ENCODE assay signal across 8 mouse cellular contexts in the genomic region with DNA sequence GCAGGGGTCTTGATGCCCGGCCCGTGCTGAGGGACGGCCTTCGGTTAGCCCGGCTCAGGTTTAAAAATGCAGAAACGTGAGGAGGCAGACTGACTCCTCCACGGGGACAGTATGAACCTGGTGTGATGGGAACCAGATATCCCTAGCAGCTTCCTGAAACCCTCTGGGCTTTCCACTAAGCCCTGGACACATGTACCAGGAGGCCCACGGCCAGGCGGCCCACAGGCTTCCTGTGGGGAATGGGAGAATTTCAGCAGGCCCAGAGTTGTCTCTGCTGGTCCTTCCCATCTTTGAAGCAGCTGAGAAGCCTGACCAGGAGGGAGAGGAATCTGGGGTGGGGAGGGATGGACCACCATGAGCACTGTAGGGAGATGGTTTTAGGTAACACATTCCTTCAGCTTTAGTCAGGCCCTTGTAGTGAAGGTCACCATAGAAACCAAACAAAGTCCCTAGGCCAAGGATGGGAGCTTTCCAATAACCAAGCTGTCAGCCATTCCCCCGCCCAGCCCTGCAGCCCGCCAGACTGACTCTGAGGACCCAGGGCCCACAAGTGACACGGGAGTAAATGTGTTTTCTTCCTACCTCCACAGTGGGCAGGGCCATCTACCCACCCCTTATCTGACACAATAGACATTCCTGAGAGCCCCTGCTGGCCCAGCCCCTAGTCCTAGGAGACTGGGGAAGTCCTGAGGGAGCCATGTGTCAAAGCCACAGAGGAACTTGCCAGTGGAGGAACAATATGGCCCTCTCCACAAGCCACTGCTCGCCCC.
DNase-seq lines count a peak whose midpoint lies in the region; ATAC-seq and TF ChIP-seq lines count a peak whose summit lies in the region.

No protein-coding gene starts in this region.

- TF ChIP-seq CTCF in cerebellum, adult 2 months (IDR thresholded peaks at IDR 0.05; ENCODE audit: borderline replicate concordance, insufficient read depth, low read depth, low read length) = no peak
- TF ChIP-seq CTCF in heart, postnatal 0 days (IDR thresholded peaks at IDR 0.05; ENCODE audit: low read depth) = no peak
- TF ChIP-seq CTCF in lung, embryonic 14.5 days (IDR thresholded peaks at IDR 0.05; ENCODE audit: low read depth) = no peak

- ATAC-seq in heart, postnatal 0 days (ENCODE audit: insufficient read depth, low read depth) = peak; percentile 43
- ATAC-seq in lung, embryonic 14.5 days (ENCODE audit: insufficient read depth) = peak; percentile 66; the same call in 1 of the 2 replicates
- ATAC-seq in monocyte, adult 5-6 weeks (replicated peaks; ENCODE audit: insufficient number of reproducible peaks, low FRiP score, low TSS enrichment, poor library complexity, severe bottlenecking) = no peak
- ATAC-seq in forebrain, embryonic 15.5 days (replicated peaks) = no peak

- no peak overlapping the region for H3K27ac ChIP-seq in cerebellum, adult 2 months (ENCODE audit: insufficient read depth, low read length)
- peak overlapping the region; percentile 66 for H3K27ac ChIP-seq in embryonic facial prominence, embryonic 10.5 days (replicated peaks)
- H3K27ac ChIP-seq in heart, postnatal 0 days (ENCODE audit: low read depth) = peak overlapping the region; percentile 75
- H3K27ac ChIP-seq in lung, embryonic 14.5 days (ENCODE audit: low read depth) = peak overlapping the region; percentile 54; the same call in 1 of the 2 replicates
- no peak overlapping the region for H3K27ac ChIP-seq in forebrain, embryonic 15.5 days (replicated peaks)

- 80% methylated on average over 13 of the region's 13 CpGs for WGBS in cerebellum, adult 2 months
- 38% methylated on average over 13 of the region's 13 CpGs for WGBS in embryonic facial prominence, embryonic 10.5 days
- WGBS in heart, postnatal 0 days = 49% methylated on average over 13 of the region's 13 CpGs
- 45% methylated on average over 13 of the region's 13 CpGs for WGBS in lung, embryonic 14.5 days
- 67% methylated on average over 13 of the region's 13 CpGs for WGBS in forebrain, embryonic 15.5 days

- no peaks in the 10 kb centered on the region for H3K27me3 ChIP-seq in cerebellum, adult 2 months (ENCODE audit: control insufficient read depth, insufficient read depth, low read length)
- H3K27me3 ChIP-seq in embryonic facial prominence, embryonic 10.5 days (replicated peaks; ENCODE audit: low read depth, poor library complexity, severe bottlenecking) = no peaks in the 10 kb centered on the region
- H3K27me3 ChIP-seq in heart, postnatal 0 days (ENCODE audit: control insufficient read depth, insufficient read depth, low read length) = no peaks in the 10 kb centered on the region
- H3K27me3 ChIP-seq in lung, embryonic 14.5 days (ENCODE audit: insufficient read depth, low read length) = no peaks in the 10 kb centered on the region
- H3K27me3 ChIP-seq in forebrain, embryonic 15.5 days = no peaks in the 10 kb centered on the region

- no peaks in the 10 kb centered on the region for H3K9me3 ChIP-seq in embryonic facial prominence, embryonic 10.5 days
- H3K9me3 ChIP-seq in heart, postnatal 0 days (replicated peaks; ENCODE audit: control insufficient read depth, low read length) = no peaks in the 10 kb centered on the region
- no peaks in the 10 kb centered on the region for H3K9me3 ChIP-seq in lung, embryonic 14.5 days (ENCODE audit: low read depth, low read length)
- H3K9me3 ChIP-seq in forebrain, embryonic 15.5 days = no peaks in the 10 kb centered on the region

- H3K9ac ChIP-seq in heart, postnatal 0 days (replicated peaks; ENCODE audit: low read depth, low read length) = no peak overlapping the region
- peak overlapping the region; percentile 9; the same call in 1 of the 2 replicates for H3K9ac ChIP-seq in lung, embryonic 14.5 days
- H3K9ac ChIP-seq in forebrain, embryonic 15.5 days (replicated peaks) = no peak overlapping the region

- no peak for TF ChIP-seq EP300 in heart, postnatal 0 days (IDR thresholded peaks at IDR 0.05; ENCODE audit: low read depth)

- H3K36me3 ChIP-seq in embryonic facial prominence, embryonic 10.5 days (replicated peaks) = no peaks in the 10 kb centered on the region
- H3K36me3 ChIP-seq in heart, postnatal 0 days (replicated peaks; ENCODE audit: control insufficient read depth, insufficient read depth, low read length) = no peaks in the 10 kb centered on the region
- no peaks in the 10 kb centered on the region for H3K36me3 ChIP-seq in lung, embryonic 14.5 days (ENCODE audit: insufficient read depth)
- no peaks in the 10 kb centered on the region for H3K36me3 ChIP-seq in forebrain, embryonic 15.5 days

- H3K4me1 ChIP-seq in cerebellum, adult 2 months (ENCODE audit: control insufficient read depth, insufficient read depth, low read length) = peaks cover 24% of the 10 kb centered on the region
- peaks cover 81% of the 10 kb centered on the region for H3K4me1 ChIP-seq in embryonic facial prominence, embryonic 10.5 days
- peaks cover 19% of the 10 kb centered on the region for H3K4me1 ChIP-seq in heart, postnatal 0 days (ENCODE audit: control insufficient read depth, insufficient read depth)
- H3K4me1 ChIP-seq in lung, embryonic 14.5 days (ENCODE audit: insufficient read depth) = peaks cover 21% of the 10 kb centered on the region
- H3K4me1 ChIP-seq in forebrain, embryonic 15.5 days = peaks cover 7% of the 10 kb centered on the region; the same call in 1 of the 2 replicates

- no peak for TF ChIP-seq POLR2A in cerebellum, adult 2 months (IDR thresholded peaks at IDR 0.05; ENCODE audit: borderline replicate concordance, insufficient read depth, low read length)

- H3K4me3 ChIP-seq in cerebellum, adult 2 months (replicated peaks; ENCODE audit: insufficient read depth, low read depth, low read length) = no peak overlapping the region
- peak overlapping the region; percentile 23; the same call in 1 of the 2 replicates for H3K4me3 ChIP-seq in embryonic facial prominence, embryonic 10.5 days
- no peak overlapping the region for H3K4me3 ChIP-seq in heart, postnatal 0 days (ENCODE audit: low read depth, low read length)
- no peak overlapping the region for H3K4me3 ChIP-seq in lung, embryonic 14.5 days (ENCODE audit: low read depth, low read length)
- H3K4me3 ChIP-seq in forebrain, embryonic 15.5 days = no peak overlapping the region

- DNase-seq in cerebellum, adult 2 months = peak; percentile 12 to 35
- DNase-seq in cerebellum, adult 18-20 months = no peak
- DNase-seq in embryonic facial prominence, embryonic 10.5 days (ENCODE audit: low spot score) = peak; percentile 61
- peak; percentile 41 for DNase-seq in heart, postnatal 0 days (ENCODE audit: low spot score)
- peak; percentile 62 for DNase-seq in lung, embryonic 14.5 days
- DNase-seq in urinary bladder, postnatal 10 days (ENCODE audit: low spot score) = no peak

- H3K4me2 ChIP-seq in heart, postnatal 0 days (ENCODE audit: low read depth, low read length) = no peak overlapping the region
- H3K4me2 ChIP-seq in lung, embryonic 14.5 days = no peak overlapping the region
- H3K4me2 ChIP-seq in forebrain, embryonic 15.5 days (replicated peaks) = no peak overlapping the region

Comparison
In these comparisons a context has a peak if more than half of its experiments do, and no peak if none do; other contexts are left out.
1. DNase-seq: peak in cerebellum, adult 2 months (2 of 2), embryonic facial prominence, embryonic 10.5 days (single experiment), heart, postnatal 0 days (single experiment) and lung, embryonic 14.5 days (single experiment); none in cerebellum, adult 18-20 months (0 of 2) and urinary bladder, postnatal 10 days (single experiment).
2. H3K27ac ChIP-seq: peak in embryonic facial prominence, embryonic 10.5 days (single experiment), heart, postnatal 0 days (single experiment) and lung, embryonic 14.5 days (single experiment); none in cerebellum, adult 2 months (single experiment) and forebrain, embryonic 15.5 days (single experiment).
3. ATAC-seq: peak in heart, postnatal 0 days (single experiment) and lung, embryonic 14.5 days (single experiment); none in monocyte, adult 5-6 weeks (single experiment) and forebrain, embryonic 15.5 days (single experiment).